Mouse (Mus musculus) forebrain, embryonic 10.5 days (tissue): Measurements from ENCODE around the gene Gadd45a. TPM values are rescaled to one million over a fixed set of nuclear protein-coding genes. Genes with fewer than 3 reads are reported as not detected.

Source experiments
- DNase-seq: peaks from one replicate; pipeline ENCODE4 v3.0.0-alpha.2; 2017; ENCODE audit warnings: low spot score; ENCODE audit errors: extremely low spot score
- H3K27ac ChIP-seq: fragments of 300-500 bp; sonication (generic); 2 replicates; pipeline ENCODE4 v1.5.1; 2016; ENCODE audit warnings: mild to moderate bottlenecking
- H3K27me3 ChIP-seq: fragments of 300-500 bp; sonication (generic); 2 replicates; pipeline ENCODE4 v1.6.1; 2016; ENCODE audit warnings: mild to moderate bottlenecking; ENCODE audit not compliant: poor library complexity, severe bottlenecking
- H3K36me3 ChIP-seq: fragments of 300-500 bp; sonication (generic); replicated peaks from 2 replicates; pipeline ENCODE4 v1.6.1; 2016; ENCODE audit warnings: mild to moderate bottlenecking, moderate library complexity
- H3K4me1 ChIP-seq: fragments of 300-500 bp; sonication (generic); 2 replicates; pipeline ENCODE4 v1.6.1; 2016
- H3K4me3 ChIP-seq: fragments of 300-500 bp; sonication (generic); 2 replicates; pipeline ENCODE4 v1.5.1; 2016; ENCODE audit warnings: mild to moderate bottlenecking, moderate library complexity
- H3K9me3 ChIP-seq: fragments of 300-500 bp; sonication (generic); 2 replicates; pipeline ENCODE4 v1.6.1; 2016; ENCODE audit warnings: mild to moderate bottlenecking, moderate library complexity
- WGBS: fragments of 180-500 bp; shearing (Covaris S2); methylation state at CpG from one replicate; pipeline ENCODE4 v1.1.7; 2016; 5-methylcytosine and 5-hydroxymethylcytosine counted together
- polyA plus RNA-seq: library from polyadenylated mRNA; unstranded; fragments of >200 nt; fragmentation: Nextera tagmentation; extraction: Ambion mirVana; gene quantifications from 2 replicates; pipeline ENCODE4 v1.2.1, GENCODE M21; 2016

Gadd45a gene
- 21.6 and 22.9 TPM in 2 replicates for polyA plus RNA-seq

DNA sequence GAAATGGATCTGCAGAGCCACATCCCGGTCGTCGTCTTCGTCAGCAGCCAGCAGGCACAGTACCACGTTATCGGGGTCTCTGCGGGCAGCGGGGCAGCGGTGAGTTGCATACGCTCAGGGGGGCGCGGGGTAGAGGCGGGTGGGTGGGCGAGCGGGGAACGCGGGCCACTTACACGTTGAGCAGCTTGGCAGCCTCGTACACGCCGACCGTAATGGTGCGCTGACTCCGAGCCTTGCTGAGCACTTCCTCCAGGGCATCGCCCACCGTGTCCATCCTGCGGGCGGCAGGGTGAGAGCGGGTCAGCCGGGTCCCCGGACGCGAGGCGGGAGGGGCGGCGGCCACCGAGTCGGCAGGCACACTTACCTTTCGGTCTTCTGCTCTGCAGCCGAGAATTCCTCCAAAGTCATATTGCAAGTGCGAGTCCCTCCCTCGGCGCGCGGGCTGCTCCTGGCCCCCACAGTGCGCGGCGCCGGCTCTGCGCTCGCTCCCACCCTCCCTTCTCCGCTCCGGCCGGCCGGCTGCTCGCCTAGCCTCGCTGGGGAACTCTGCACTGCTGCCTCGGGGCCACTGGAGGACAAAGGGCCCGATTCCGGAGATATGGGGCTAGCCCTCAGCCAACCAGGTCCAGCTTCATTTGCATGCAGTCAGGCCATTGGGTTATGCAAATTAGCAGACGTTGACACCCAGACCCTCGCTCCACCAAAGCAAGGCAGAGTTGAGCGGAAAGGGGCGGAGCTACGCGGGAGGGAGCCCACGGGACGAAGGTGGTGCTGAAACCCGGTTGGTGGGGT, at the start of gene Gadd45a:
Gadd45a (minus strand) TSS at position 621 of the 792 bp plus-strand sequence.
- H3K27ac ChIP-seq, result peak within 1 kb of the TSS; percentile 94

DNA sequence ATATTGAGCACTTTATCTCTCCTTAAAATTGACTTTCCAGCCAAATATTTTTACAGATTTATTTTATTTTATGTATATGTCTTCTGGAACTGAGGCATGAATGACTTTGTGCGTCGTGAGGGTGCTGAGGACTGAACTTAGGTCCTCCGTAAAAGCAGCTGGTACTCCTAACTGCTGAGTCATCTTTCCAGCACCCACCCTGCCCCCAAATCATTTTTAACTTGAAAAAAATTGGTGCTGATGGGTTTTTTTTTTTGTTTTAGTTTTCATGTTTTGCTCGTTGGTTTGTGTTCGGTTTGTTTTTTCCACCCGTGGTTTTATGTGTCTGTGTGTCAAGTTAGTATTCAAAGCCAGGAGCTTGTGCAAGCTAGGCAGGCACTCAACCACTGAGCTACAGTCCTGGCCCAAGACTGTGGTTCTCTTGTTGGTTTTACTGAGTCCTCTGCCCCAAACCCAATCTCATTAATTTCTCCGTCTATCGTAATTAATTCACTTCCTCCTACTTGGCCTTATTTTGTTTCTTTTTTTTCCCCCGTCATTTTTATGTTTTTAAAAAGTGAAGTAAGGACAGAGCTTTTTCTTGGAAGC, 48.7 kb upstream of the Gadd45a start:
- no peaks in the 10 kb centered on the region for H3K36me3 ChIP-seq
- no peak overlapping the region for H3K27ac ChIP-seq
- no peaks in the 10 kb centered on the region for H3K4me1 ChIP-seq
- no peaks in the 10 kb centered on the region for H3K27me3 ChIP-seq
- no peak overlapping the region for H3K4me3 ChIP-seq
- no peaks in the 10 kb centered on the region for H3K9me3 ChIP-seq
- DNase-seq, result no peak
- 92% methylated on average over 9 of the region's 9 CpGs for WGBS

More for the DNA sequence above, at the start of gene Gadd45a:
- Histone ChIP-seq H3K36me3 (0 out of 2 replicates have a peak, but pooled peaks cover 2% of the 10 kb centered on the region), H3K4me1 (peaks cover 29% of the 10 kb centered on the region), H3K27me3 (peaks cover 9% of the 10 kb centered on the region; the same call in 1 of the 2 replicates), H3K4me3 (peak within 1 kb of the TSS; percentile 68), H3K9me3 (no peaks in the 10 kb centered on the region)
- peak; percentile 95 for DNase-seq
- under 1% methylated on average over 69 of the region's 69 CpGs for WGBS

DNA sequence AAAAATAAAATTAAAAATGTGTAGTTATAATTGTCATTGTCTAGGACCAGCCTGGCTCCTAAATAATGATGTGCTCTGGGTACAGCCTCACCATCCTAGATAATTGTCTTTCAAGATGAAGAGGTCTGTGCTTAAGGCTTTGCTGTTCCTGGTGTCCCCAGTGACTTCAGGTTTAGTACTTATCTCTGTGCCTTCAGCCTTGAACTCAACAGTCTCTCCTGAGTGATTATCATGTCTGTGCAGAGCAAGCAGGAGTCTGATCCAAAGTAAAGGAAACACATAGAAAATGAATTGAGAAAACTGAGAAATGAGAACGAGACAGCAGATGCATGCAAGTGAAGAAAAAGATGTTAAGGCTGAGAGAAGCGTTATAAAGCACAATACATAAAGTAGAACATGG, 47.2 kb upstream of the Gadd45a start:
- H3K9me3 ChIP-seq, result no peaks in the 10 kb centered on the region
- WGBS, result 93% methylated on average over 2 of the region's 2 CpGs
- no peak overlapping the region for H3K27ac ChIP-seq
- H3K4me1 ChIP-seq, result no peaks in the 10 kb centered on the region
- no peak overlapping the region for H3K4me3 ChIP-seq
- H3K27me3 ChIP-seq, result no peaks in the 10 kb centered on the region
- DNase-seq, result no peak
- no peaks in the 10 kb centered on the region for H3K36me3 ChIP-seq

DNA sequence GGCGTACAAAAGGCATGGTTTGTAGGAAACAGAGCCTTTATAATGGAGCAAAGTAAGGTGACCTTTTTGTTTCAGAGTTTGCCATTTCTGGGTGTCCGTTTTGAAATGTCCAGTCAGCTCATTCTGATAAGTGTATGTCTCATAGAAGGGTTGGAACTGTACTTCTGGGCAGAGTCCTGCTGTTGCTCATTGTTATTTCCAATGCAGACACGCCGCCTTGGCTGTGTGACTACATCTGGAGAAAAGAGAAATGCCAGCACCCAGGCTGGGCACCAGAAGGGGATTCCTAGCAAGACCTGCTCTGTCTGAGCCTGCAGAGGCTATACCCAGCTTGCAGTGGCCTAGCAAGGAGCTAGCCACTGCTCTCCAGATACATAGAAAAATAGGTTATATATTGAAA, 43.9 kb upstream of the Gadd45a start:
- no peak for DNase-seq
- WGBS, result 88% methylated on average over 4 of the region's 4 CpGs
- H3K9me3 ChIP-seq, result no peaks in the 10 kb centered on the region
- no peaks in the 10 kb centered on the region for H3K27me3 ChIP-seq
- H3K27ac ChIP-seq, result no peak overlapping the region
- no peak overlapping the region for H3K4me3 ChIP-seq
- H3K36me3 ChIP-seq, result no peaks in the 10 kb centered on the region
- 0 out of 2 replicates have a peak, but pooled peaks cover 10% of the 10 kb centered on the region for H3K4me1 ChIP-seq

DNA sequence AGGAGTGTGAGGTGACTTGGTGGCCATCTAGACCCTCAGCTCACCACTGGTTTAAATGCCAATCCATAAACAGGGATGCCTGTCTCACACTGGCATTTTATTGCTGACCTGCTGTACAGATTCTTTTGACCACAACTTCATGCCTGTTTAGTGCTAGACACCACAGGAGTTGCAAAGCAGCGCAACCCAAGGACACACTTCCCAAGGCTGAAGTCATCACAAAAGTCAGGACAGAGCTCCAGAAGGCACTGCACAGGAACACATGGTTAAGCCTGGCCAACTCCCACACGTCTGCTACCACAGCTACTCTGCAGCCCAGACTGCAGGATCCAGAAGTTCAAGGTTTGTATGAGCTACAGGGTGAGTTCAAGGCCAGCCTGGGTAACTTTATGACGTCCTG, 40.8 kb upstream of the Gadd45a start:
- Histone ChIP-seq H3K4me3 (no peak overlapping the region), H3K27ac (no peak overlapping the region), H3K36me3 (no peaks in the 10 kb centered on the region), H3K4me1 (0 out of 2 replicates have a peak, but pooled peaks cover 10% of the 10 kb centered on the region), H3K27me3 (no peaks in the 10 kb centered on the region), H3K9me3 (no peaks in the 10 kb centered on the region)
- no peak for DNase-seq
- 89% methylated on average over 3 of the region's 3 CpGs for WGBS

DNA sequence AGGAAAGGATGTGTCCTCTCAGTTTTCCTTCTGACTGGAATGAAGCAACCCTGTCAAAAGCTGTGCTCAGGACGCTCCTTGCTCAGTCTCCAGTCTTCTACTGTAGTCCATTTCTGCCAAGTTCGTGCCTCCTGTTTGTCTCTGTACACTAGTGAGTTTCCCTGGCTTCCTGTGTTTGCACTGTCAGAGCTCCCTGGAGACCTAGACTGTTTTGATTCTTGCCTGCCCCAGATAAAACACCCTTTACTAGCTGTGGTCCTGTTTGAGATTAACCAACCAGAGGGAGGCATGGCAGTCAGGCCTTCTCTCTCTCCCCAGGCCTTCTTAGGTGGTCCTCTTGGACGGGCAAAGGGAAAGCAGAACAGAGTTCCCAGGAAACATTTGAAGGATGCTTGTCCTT, 40.2 kb upstream of the Gadd45a start:
- Histone ChIP-seq H3K36me3 (no peaks in the 10 kb centered on the region), H3K4me1 (0 out of 2 replicates have a peak, but pooled peaks cover 10% of the 10 kb centered on the region), H3K27ac (no peak overlapping the region), H3K4me3 (no peak overlapping the region), H3K9me3 (no peaks in the 10 kb centered on the region), H3K27me3 (no peaks in the 10 kb centered on the region)
- no peak for DNase-seq
- WGBS, result 61% methylated on average over 3 of the region's 3 CpGs

DNA sequence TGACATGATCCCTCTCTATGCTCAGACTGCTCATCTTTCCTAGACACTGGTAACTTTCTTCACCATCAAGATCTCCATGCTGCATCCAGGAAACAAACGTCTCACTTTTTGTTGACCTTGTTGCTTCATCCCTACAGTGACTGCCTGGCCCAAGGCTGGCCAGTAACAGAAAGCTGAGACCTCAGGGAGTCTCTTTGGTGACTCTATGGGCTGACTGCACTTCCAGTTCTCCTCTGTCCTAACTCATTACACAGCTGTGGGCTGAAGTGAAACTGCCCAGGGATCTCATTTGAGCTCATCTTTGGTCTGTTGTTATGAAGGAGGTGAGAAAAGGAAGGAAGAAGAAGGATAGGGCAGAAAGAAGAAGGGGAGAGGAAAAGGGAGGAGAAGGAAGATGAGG, 39.1 kb upstream of the Gadd45a start:
- H3K4me1 ChIP-seq, result 0 out of 2 replicates have a peak, but pooled peaks cover 10% of the 10 kb centered on the region
- no peak overlapping the region for H3K4me3 ChIP-seq
- WGBS, result 65% methylated on average over 1 of the region's 1 CpGs

DNA sequence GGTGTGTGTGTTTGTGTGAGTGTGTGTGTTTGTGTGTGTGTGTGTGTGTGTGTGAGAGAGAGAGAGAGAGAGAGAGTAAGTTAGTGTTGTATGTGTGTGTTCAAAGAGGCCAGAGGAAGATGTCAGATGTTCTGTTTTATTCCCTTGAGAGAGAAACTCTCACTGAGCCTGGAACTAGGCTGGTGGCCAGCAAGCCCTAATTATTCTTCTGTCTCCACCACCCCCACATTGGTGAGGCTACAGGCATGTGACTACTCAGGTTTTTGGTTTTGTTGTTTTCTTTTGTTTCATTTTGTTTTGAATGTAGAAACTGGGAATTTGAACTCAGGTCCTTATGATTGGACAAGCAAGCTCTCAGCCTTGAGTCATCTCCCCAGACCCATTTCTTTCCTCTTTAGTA, 37.6 kb upstream of the Gadd45a start:
- no peaks in the 10 kb centered on the region for H3K36me3 ChIP-seq
- no peak overlapping the region for H3K27ac ChIP-seq
- DNase-seq, result no peak
- 0 out of 2 replicates have a peak, but pooled peaks cover 10% of the 10 kb centered on the region for H3K4me1 ChIP-seq
- H3K9me3 ChIP-seq, result no peaks in the 10 kb centered on the region
- H3K27me3 ChIP-seq, result no peaks in the 10 kb centered on the region
- no peak overlapping the region for H3K4me3 ChIP-seq

More for the DNA sequence above, 39.1 kb upstream of the Gadd45a start:
- no peaks in the 10 kb centered on the region for H3K9me3 ChIP-seq
- no peak overlapping the region for H3K27ac ChIP-seq
- no peaks in the 10 kb centered on the region for H3K36me3 ChIP-seq
- no peaks in the 10 kb centered on the region for H3K27me3 ChIP-seq
- DNase-seq, result no peak

DNA sequence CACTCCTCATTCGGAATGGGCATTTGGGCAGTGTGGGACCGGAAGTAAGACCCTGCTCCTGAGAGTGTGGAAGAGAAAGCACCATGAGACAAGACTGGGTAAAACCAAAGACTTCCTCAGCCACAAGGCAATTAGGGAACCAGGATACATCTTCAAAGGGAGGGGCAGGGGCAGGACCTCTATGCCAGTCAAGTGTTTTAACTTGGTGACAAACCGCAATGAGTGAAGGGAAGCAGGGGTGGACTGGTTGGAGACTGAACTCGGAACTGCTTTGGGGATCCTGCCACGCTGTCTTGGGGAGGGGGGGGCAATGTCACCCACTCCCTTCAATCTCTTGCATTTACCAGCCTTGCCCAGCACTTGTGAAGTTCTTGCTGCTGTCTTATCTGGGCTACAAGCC, 36.7 kb upstream of the Gadd45a start:
- H3K27me3 ChIP-seq, result no peaks in the 10 kb centered on the region
- no peak overlapping the region for H3K4me3 ChIP-seq
- no peaks in the 10 kb centered on the region for H3K9me3 ChIP-seq
- 0 out of 2 replicates have a peak, but pooled peaks cover 10% of the 10 kb centered on the region for H3K4me1 ChIP-seq
- no peak for DNase-seq
- no peak overlapping the region for H3K27ac ChIP-seq
- H3K36me3 ChIP-seq, result no peaks in the 10 kb centered on the region
- WGBS, result 80% methylated on average over 5 of the region's 5 CpGs

DNA sequence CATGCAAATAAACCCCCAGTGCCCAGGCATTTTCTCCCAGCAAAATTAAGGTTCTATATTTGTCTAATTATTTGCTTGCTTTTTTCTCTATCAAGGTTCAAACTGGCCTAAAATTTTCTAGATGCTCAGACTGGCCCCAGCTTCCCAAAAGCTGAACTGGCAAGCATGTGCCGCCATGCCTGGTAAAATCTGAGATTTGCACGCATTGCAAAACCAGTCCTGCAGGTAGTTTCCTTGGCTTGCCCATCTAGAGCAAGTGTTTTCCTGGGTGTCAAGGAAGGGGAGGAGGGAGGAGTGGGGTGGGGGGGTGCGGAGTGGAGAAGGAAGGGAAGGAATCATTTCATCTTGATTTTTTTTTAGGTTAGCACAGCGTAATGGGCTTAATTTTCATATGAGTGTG, 36.2 kb upstream of the Gadd45a start:
- no peak for DNase-seq

DNA sequence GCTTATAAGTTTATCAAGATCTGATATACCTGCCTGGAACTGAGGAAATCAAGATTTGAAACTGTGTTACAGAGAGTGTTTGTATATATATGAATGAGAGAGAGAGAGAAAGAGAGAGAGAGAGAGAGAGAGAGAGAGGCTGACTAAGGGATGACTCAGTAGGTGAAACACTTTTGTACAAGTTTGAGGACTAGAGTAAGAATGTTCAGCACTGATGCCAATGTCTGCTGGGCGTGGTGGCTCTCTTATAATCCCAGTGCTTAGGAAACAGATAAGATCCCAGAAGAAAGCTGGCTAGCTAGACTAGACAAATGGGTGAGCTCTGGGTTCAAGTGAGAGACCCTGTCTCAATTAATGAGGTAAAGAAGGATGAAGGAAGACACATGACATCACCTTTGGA, 34.4 kb upstream of the Gadd45a start:
- H3K36me3 ChIP-seq, result no peaks in the 10 kb centered on the region
- DNase-seq, result no peak
- H3K27me3 ChIP-seq, result no peaks in the 10 kb centered on the region
- no peak overlapping the region for H3K4me3 ChIP-seq
- no peak overlapping the region for H3K27ac ChIP-seq
- H3K4me1 ChIP-seq, result no peaks in the 10 kb centered on the region
- WGBS, result 83% methylated on average over 1 of the region's 1 CpGs
- H3K9me3 ChIP-seq, result no peaks in the 10 kb centered on the region

More for the DNA sequence above, 36.2 kb upstream of the Gadd45a start:
- Histone ChIP-seq H3K9me3 (no peaks in the 10 kb centered on the region), H3K36me3 (no peaks in the 10 kb centered on the region), H3K4me1 (0 out of 2 replicates have a peak, but pooled peaks cover 10% of the 10 kb centered on the region), H3K4me3 (no peak overlapping the region), H3K27ac (no peak overlapping the region), H3K27me3 (no peaks in the 10 kb centered on the region)
- WGBS, result 90% methylated on average over 4 of the region's 4 CpGs

DNA sequence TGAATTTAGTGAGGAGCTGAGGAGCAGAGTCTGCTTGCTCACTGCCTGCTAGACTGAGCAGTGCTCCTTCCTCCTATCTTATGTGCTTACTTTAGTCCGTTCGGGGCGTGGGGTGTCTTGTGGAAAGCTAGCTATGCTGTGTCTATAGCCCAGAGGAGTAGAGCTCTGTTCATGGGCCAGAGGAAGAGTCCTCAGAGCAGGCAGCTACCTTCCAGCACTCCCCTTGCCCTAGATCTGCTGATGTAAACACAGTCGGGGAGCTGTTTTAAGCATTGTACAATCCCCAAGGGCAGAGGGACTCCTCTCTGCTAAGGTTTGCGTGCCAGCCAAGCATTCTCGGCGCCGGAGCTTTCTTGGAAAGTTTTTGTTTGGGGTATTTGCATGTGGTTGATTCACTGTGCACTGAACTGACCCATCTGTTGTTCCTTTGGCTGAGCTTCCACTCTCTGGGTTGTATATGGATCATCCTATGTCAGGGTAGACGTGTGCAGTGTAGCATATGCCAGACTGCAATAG, 32.6 kb upstream of the Gadd45a start:
- no peak overlapping the region for H3K27ac ChIP-seq
- WGBS, result 82% methylated on average over 9 of the region's 9 CpGs
- H3K9me3 ChIP-seq, result no peaks in the 10 kb centered on the region
- no peaks in the 10 kb centered on the region for H3K36me3 ChIP-seq
- no peak overlapping the region for H3K4me3 ChIP-seq
- H3K4me1 ChIP-seq, result no peaks in the 10 kb centered on the region
- H3K27me3 ChIP-seq, result no peaks in the 10 kb centered on the region
- no peak for DNase-seq

DNA sequence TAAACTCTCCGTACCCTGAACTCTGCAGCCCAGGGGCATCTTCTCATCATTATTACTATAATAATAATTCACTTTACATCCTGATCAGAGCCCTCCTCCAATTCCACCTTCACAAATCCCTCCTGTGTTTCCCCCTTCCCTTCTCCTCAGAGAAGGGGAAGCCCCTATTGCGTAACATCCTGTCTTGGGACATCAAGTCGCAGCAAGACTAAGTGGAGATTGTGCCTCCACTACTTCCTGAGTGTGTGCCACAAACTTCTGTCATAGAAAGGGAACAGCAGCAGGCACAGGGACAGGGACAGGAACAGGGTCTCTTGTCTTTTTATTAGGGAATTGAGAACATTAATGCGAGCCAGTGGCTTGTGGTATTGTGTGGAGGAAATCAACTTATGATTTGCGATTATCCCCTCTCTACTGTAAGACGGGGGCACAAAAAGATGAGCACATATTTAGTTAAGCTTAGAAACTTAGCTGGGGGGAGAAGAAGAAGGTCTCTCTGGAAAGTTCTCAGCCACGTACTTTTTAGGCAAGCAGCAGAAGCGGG, 32.0 kb upstream of the Gadd45a start:
- Histone ChIP-seq H3K27me3 (no peaks in the 10 kb centered on the region), H3K36me3 (no peaks in the 10 kb centered on the region), H3K9me3 (no peaks in the 10 kb centered on the region), H3K4me3 (no peak overlapping the region), H3K27ac (no peak overlapping the region), H3K4me1 (no peaks in the 10 kb centered on the region)
- WGBS, result 89% methylated on average over 8 of the region's 8 CpGs
- DNase-seq, result no peak
